Mouse (Mus musculus) ES-Bruce4 (cell line): ENCODE results near the gene Zmynd12.

Experiments
- CTCF ChIP-seq: IDR thresholded peaks from one replicate; pipeline ENCODE4 v1.8.1; 2011; ENCODE audit warnings: low read depth, low read length
- EP300 ChIP-seq: IDR thresholded peaks from 2 replicates; pipeline ENCODE4 v1.6.1; 2011; ENCODE audit warnings: low read depth, low read length; ENCODE audit not compliant: insufficient read depth
- POLR2A ChIP-seq: IDR thresholded peaks from one replicate; pipeline ENCODE4 v1.8.1; 2011; ENCODE audit warnings: low read length; ENCODE audit not compliant: insufficient read depth

DNA sequence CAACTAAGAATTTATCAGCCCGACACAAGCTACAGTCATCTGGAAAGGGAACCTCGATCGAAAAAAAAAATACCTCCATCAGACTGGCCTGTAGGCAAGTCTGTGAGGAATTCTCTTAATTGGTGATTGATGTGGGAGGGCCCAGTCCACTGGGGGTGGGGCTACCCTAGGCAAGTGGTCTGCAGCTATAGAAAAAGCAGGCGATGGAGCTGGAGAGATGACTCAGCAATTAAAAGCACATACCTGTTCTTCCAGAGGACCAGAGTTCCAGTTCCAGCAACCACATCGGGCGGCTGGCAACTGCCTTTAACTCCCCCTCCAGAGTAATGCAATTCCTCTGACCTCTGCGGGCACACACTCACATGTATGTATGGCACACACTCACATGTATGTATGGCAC lies 62.3 kb downstream of the Zmynd12 start:
- TF ChIP-seq EP300, result no peak
- TF ChIP-seq POLR2A, result no peak
- no peak for TF ChIP-seq CTCF
